Mouse (Mus musculus) liver, embryonic 13.5 days (tissue): ENCODE results near the gene Golga4. TPM values are rescaled to one million over a fixed set of nuclear protein-coding genes. Genes with fewer than 3 reads are reported as not detected.
A peak's percentile ranks its signal among the peaks of the same experiment; 100 is the strongest.

ENCODE experiments used
- ATAC-seq: fragments of 200-750 bp; cut with Nextera tagmentation; 2 replicates; pipeline ENCODE4 v1.8.0; 2017; ENCODE audit warnings: low read depth, mild to moderate bottlenecking, moderate number of reproducible peaks, moderate library complexity
- DNase-seq: peaks from one replicate; pipeline ENCODE4 v3.0.0; 2022
- H3K27ac ChIP-seq: fragments of 300-500 bp; sonication (generic); 2 replicates; pipeline ENCODE4 v1.5.1; 2015; ENCODE audit warnings: moderate library complexity, mild to moderate bottlenecking, inconsistent platforms
- H3K27me3 ChIP-seq: fragments of 300-500 bp; sonication (generic); 2 replicates; pipeline ENCODE4 v1.6.1; 2015; ENCODE audit warnings: mild to moderate bottlenecking, inconsistent platforms
- H3K36me3 ChIP-seq: fragments of 300-500 bp; sonication (generic); 2 replicates; pipeline ENCODE4 v1.6.1; 2015; ENCODE audit warnings: mild to moderate bottlenecking, inconsistent platforms
- H3K4me1 ChIP-seq: fragments of 300-500 bp; sonication (generic); replicated peaks from 2 replicates; pipeline ENCODE4 v1.6.1; 2015; ENCODE audit warnings: inconsistent platforms
- H3K4me2 ChIP-seq: fragments of 300-500 bp; sonication (generic); 2 replicates; pipeline ENCODE4 v1.6.1; 2015; ENCODE audit warnings: inconsistent platforms, mild to moderate bottlenecking, moderate library complexity
- H3K4me3 ChIP-seq: fragments of 300-500 bp; sonication (generic); replicated peaks from 2 replicates; pipeline ENCODE4 v1.5.1; 2015; ENCODE audit warnings: mild to moderate bottlenecking, inconsistent platforms
- H3K9ac ChIP-seq: fragments of 300-500 bp; sonication (generic); 2 replicates; pipeline ENCODE4 v1.6.1; 2015; ENCODE audit warnings: mild to moderate bottlenecking, inconsistent platforms
- H3K9me3 ChIP-seq: fragments of 300-500 bp; sonication (generic); replicated peaks from 2 replicates; pipeline ENCODE4 v1.6.1; 2016; ENCODE audit warnings: inconsistent platforms
- WGBS: fragments of 180-500 bp; shearing (Covaris S2); methylation state at CpG from one replicate; pipeline ENCODE4 v1.1.7; 2015; ENCODE audit not compliant: insufficient replicate concordance; 5-methylcytosine and 5-hydroxymethylcytosine counted together
- polyA plus RNA-seq: library from polyadenylated mRNA; unstranded; fragments of >200 nt; fragmentation: Nextera tagmentation; extraction: Ambion mirVana; gene quantifications from 2 replicates; pipeline ENCODE4 v1.2.1, GENCODE M21; 2015

The Golga4 gene
- polyA plus RNA-seq, 1 experiment from 2014 or later: 14.6 TPM

GRCm38 (mm10) chr9:118478458-118478838, 27.6 kb upstream of the Golga4 start:
- no peaks in the 10 kb centered on the region for H3K36me3 ChIP-seq
- H3K4me2 ChIP-seq: peak overlapping the region; percentile 57
- no peak overlapping the region for H3K9ac ChIP-seq
- no peak for ATAC-seq
- peaks cover 13% of the 10 kb centered on the region for H3K4me1 ChIP-seq
- no peak for DNase-seq
- H3K9me3 ChIP-seq: no peaks in the 10 kb centered on the region
- peaks cover 91% of the 10 kb centered on the region for H3K27me3 ChIP-seq
- H3K27ac ChIP-seq: no peak overlapping the region
- peak overlapping the region; percentile 44 for H3K4me3 ChIP-seq
- 0% methylated on average over 25 of the region's 29 CpGs for WGBS

DNA sequence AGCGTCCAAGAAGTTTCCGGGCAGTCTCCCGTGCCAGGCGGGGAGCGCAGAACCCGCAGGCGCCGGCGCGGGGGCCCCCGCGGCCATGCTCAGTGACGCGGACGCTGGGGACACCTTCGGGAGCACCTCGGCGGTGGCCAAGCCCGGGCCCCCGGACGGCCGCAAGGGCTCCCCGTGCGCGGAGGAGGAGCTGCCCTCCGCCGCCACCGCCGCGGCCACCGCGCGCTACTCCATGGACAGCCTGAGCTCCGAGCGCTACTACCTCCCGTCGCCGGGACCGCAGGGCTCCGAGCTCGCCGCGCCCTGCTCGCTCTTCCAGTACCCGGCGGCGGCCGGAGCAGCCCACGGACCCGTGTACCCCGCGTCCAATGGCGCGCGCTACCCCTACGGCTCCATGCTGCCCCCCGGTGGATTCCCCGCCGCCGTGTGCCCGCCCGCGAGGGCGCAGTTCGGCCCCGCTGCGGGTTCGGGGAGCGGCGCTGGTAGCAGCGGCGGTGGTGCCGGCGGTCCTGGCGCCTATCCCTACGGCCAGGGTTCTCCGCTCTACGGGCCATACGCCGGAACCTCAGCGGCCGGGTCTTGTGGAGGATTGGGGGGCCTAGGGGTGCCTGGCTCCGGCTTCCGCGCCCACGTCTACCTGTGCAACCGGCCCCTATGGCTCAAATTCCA, 27.1 kb upstream of the Golga4 start:
- Histone ChIP-seq H3K36me3 (no peaks in the 10 kb centered on the region), H3K4me3 (peak overlapping the region; percentile 44), H3K4me1 (peaks cover 13% of the 10 kb centered on the region), H3K27me3 (peaks cover 96% of the 10 kb centered on the region), H3K9me3 (no peaks in the 10 kb centered on the region), H3K4me2 (peak overlapping the region; percentile 57), H3K27ac (no peak overlapping the region), H3K9ac (no peak overlapping the region)
- DNase-seq (no peak), ATAC-seq (no peak)
- WGBS: 2% methylated on average over 71 of the region's 87 CpGs

DNA sequence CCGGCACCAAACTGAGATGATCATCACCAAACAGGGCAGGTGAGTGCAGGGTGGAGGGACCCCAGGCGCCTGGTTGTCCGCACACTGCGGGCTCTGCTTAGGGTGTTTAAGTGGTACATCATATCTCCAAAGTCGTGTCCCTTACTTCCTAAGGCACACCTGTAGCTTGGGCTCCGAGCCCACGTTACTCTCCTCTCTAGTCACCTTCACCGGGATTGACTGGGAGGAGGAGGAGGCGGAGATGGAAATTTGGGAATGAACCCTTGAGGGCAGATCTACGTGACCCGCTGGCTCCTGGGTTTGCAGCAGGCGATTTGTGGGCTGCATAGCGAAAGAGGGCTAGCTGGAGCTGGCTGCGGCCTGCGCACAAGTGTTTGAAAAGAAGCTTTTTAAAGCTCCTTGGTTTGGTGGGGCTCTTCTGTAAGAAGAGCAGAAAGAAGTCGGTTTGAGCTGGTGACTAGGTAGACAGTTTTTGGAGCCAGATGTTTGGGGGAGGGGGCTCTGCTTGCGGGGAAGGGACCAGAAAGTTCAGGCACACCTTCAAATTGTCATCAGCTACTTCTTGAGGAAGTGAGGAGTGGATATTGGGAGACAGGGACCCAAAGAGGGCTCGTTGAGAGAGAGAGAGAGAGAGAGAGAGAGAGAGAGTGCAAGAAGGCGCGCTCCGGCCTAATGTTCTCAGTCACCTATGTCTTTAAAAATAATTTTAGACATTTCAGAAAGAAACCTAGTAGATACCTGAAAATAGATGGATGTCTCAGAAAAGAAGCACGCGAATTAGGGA, 26.4 kb upstream of the Golga4 start:
- Histone ChIP-seq H3K4me3 (peak overlapping the region; percentile 44), H3K4me2 (peak overlapping the region; percentile 57), H3K27ac (no peak overlapping the region), H3K27me3 (peaks cover 98% of the 10 kb centered on the region), H3K36me3 (no peaks in the 10 kb centered on the region), H3K9me3 (no peaks in the 10 kb centered on the region), H3K4me1 (peaks cover 13% of the 10 kb centered on the region), H3K9ac (no peak overlapping the region)
- no peak for DNase-seq
- WGBS: 10% methylated on average over 23 of the region's 23 CpGs
- ATAC-seq: no peak

- peaks cover 13% of the 10 kb centered on the region for H3K4me1 ChIP-seq
- no peaks in the 10 kb centered on the region for H3K36me3 ChIP-seq
- H3K4me3 ChIP-seq: no peak overlapping the region
- H3K9ac ChIP-seq: no peak overlapping the region
- H3K27me3 ChIP-seq: peaks cover 98% of the 10 kb centered on the region
- H3K27ac ChIP-seq: no peak overlapping the region
- H3K4me2 ChIP-seq: no peak overlapping the region
- H3K9me3 ChIP-seq: no peaks in the 10 kb centered on the region
- no peak for DNase-seq
- ATAC-seq: no peak
- WGBS: 9% methylated on average over 14 of the region's 14 CpGs
These were observed 25.8 kb upstream of the Golga4 start for GRCm38 (mm10) chr9:118480292-118480690.

DNA sequence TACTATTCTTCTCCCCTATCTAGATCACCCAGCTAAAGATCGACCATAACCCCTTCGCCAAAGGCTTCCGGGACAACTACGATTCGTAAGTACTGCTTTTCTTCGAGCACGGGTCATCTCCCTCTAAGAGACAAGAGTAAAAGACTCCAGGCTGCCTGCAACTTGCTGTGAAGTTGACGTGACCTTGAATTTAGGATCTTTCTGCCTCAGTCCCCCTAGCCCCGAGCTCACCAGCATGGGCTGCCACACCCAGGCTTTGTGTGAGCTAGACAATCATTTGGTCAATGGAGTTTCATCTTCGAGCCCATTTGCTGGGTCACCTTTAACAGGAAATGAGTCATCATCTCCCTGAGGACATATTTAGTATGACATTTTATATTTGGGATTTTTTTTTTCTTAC, 23.9 kb upstream of the Golga4 start:
- no peak overlapping the region for H3K27ac ChIP-seq
- H3K9ac ChIP-seq: no peak overlapping the region
- DNase-seq (no peak), ATAC-seq (no peak)
- no peaks in the 10 kb centered on the region for H3K36me3 ChIP-seq
- no peaks in the 10 kb centered on the region for H3K9me3 ChIP-seq
- peaks cover 98% of the 10 kb centered on the region for H3K27me3 ChIP-seq
- H3K4me1 ChIP-seq: peaks cover 13% of the 10 kb centered on the region
- no peak overlapping the region for H3K4me2 ChIP-seq
- WGBS: 55% methylated on average over 10 of the region's 10 CpGs
- no peak overlapping the region for H3K4me3 ChIP-seq

- no peak overlapping the region for H3K9ac ChIP-seq
- H3K27ac ChIP-seq: no peak overlapping the region
- no peaks in the 10 kb centered on the region for H3K9me3 ChIP-seq
- no peaks in the 10 kb centered on the region for H3K36me3 ChIP-seq
- WGBS: 3% methylated on average over 32 of the region's 32 CpGs
- ATAC-seq (no peak), DNase-seq (no peak)
- no peak overlapping the region for H3K4me2 ChIP-seq
- no peak overlapping the region for H3K4me3 ChIP-seq
- peaks cover 93% of the 10 kb centered on the region for H3K27me3 ChIP-seq
- 0 out of 2 replicates have a peak, but pooled peaks cover 8% of the 10 kb centered on the region for H3K4me1 ChIP-seq
These were observed 19.5 kb upstream of the Golga4 start for GRCm38 (mm10) chr9:118486361-118487095.

GRCm38 (mm10) chr9:118487096-118487395, 19.0 kb upstream of the Golga4 start:
- Histone ChIP-seq H3K4me2 (no peak overlapping the region), H3K9ac (no peak overlapping the region), H3K4me3 (no peak overlapping the region)

DNA sequence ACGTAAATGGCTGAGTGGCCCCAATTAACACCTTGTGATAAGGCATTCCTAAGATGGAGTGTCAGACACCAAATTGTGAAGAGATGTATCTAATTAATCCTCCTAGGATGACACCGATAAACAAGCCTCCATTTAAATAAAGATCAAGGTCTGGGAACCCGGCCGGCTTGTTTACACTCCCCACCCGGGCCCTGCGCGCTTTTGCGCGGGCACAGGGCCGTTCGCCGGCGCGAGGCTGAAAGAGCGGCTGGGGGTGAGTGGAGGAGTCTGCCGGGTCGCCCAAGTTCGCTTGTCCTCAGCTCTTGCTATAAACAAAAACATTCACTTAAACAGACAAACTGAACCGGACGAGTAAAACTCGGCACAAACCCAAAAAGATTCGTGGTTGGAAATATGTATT, 18.4 kb upstream of the Golga4 start:
- no peaks in the 10 kb centered on the region for H3K9me3 ChIP-seq
- no peak overlapping the region for H3K27ac ChIP-seq
- no peak for DNase-seq

More at GRCm38 (mm10) chr9:118487096-118487395, 19.0 kb upstream of the Golga4 start:
- H3K36me3 ChIP-seq: no peaks in the 10 kb centered on the region
- H3K27ac ChIP-seq: no peak overlapping the region
- peaks cover 93% of the 10 kb centered on the region for H3K27me3 ChIP-seq
- 3% methylated on average over 9 of the region's 9 CpGs for WGBS
- no peak for DNase-seq
- no peaks in the 10 kb centered on the region for H3K9me3 ChIP-seq
- 0 out of 2 replicates have a peak, but pooled peaks cover 8% of the 10 kb centered on the region for H3K4me1 ChIP-seq
- ATAC-seq: no peak

DNA sequence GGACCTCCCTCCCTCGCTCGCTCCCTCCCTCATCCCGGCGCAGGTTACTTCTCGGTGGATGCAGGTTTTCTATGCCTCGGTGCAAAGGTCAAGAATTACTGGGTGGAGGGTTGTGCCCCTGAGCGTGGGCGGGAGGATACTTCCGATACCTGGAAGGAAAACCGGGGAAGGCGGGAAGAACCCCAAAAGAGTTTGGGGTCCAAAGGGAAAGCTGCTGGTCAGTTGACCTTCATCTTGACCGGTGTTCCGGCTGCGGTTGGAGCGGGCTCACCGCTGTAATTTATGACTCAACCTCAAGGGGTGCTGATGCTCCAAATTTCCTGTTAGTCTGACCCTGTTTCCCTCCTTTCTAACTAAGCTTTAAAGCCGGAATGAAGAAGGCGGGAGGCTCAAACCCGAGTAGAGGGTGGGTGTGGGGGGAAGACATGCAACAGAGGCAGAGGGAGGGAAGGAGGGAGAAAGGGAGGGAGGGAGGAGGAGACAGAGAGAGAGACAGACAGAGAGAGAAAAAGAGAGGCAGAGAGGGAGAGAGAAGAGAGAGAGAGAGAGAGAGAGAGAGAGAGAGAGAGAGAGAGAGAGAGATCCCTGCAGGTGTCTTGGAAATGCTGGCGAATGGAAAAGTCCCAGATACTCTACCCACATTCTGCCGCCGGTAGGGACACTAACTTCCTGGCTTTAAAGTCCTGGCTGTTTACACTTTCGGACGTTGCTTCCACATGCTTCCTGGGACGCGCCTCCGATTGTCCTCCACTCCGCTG, 17.8 kb upstream of the Golga4 start:
- peak overlapping the region; percentile 54 for H3K4me2 ChIP-seq
- peak overlapping the region; percentile 35 for H3K4me3 ChIP-seq
- 1% methylated on average over 28 of the region's 28 CpGs for WGBS
- H3K9me3 ChIP-seq: no peaks in the 10 kb centered on the region
- no peak overlapping the region for H3K9ac ChIP-seq
- peaks cover 92% of the 10 kb centered on the region for H3K27me3 ChIP-seq
- DNase-seq: no peak
- no peak overlapping the region for H3K27ac ChIP-seq
- no peak for ATAC-seq
- no peaks in the 10 kb centered on the region for H3K36me3 ChIP-seq
- H3K4me1 ChIP-seq: 0 out of 2 replicates have a peak, but pooled peaks cover 8% of the 10 kb centered on the region

More for the DNA sequence above, 18.4 kb upstream of the Golga4 start:
- Histone ChIP-seq H3K4me2 (peak overlapping the region; percentile 54), H3K9ac (no peak overlapping the region), H3K4me3 (peak overlapping the region; percentile 35), H3K27me3 (peaks cover 94% of the 10 kb centered on the region), H3K36me3 (no peaks in the 10 kb centered on the region), H3K4me1 (0 out of 2 replicates have a peak, but pooled peaks cover 8% of the 10 kb centered on the region)
- ATAC-seq: no peak
- WGBS: 1% methylated on average over 22 of the region's 22 CpGs

GRCm38 (mm10) chr9:118488896-118489578, 17.0 kb upstream of the Golga4 start:
- WGBS: 3% methylated on average over 20 of the region's 20 CpGs
- ATAC-seq (no peak), DNase-seq (no peak)
- peak overlapping the region; percentile 54 for H3K4me2 ChIP-seq
- peaks cover 89% of the 10 kb centered on the region for H3K27me3 ChIP-seq
- no peak overlapping the region for H3K9ac ChIP-seq
- H3K4me1 ChIP-seq: 0 out of 2 replicates have a peak, but pooled peaks cover 8% of the 10 kb centered on the region
- no peaks in the 10 kb centered on the region for H3K36me3 ChIP-seq
- peak overlapping the region; percentile 35 for H3K4me3 ChIP-seq
- H3K9me3 ChIP-seq: no peaks in the 10 kb centered on the region
- no peak overlapping the region for H3K27ac ChIP-seq
